Mouse (Mus musculus): Measurements from ENCODE around the gene Ctdspl2.
"Not testable (repeated sequence)": the region's sequence is repeated elsewhere in the genome, so short reads cannot be mapped to it uniquely, and the experiment has no call there.

The Ctdspl2 gene

DNA sequence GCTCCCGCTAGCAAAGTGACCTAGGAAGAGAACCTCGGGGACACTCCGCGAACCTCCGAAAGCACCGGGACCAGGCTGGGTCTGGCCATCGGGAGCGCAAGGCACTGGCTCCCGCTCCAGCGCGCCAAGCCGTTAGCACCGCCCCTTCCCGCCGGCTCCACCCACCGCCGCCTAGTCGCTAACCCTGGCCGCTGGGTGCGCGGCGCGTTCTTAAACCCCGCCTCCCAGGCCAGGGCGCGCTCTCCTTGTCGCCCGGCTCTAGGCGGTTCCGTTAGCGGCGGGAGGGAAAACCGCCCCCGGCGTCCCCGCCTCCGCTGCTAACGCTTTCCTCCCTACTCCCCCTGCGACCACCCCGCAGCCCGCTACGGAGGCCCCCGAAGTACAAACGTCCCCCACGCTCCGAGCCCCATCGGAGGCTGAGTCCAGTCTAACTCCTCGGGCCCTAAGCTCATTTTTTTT is at the start of gene Ctdspl2, which contains the start of gene Mageb3:
TSS of gene Ctdspl2 (plus strand) at position 237 of the 459 bp plus-strand sequence.
TSS of gene Mageb3 (minus strand) at position 328 of the 459 bp plus-strand sequence.
- DNase-seq: peak; percentile 91

- DNase-seq: no peak
Measured at GRCm38 (mm10) chr2:121909975-121910374, 45.8 kb upstream of the Ctdspl2 start.

DNA sequence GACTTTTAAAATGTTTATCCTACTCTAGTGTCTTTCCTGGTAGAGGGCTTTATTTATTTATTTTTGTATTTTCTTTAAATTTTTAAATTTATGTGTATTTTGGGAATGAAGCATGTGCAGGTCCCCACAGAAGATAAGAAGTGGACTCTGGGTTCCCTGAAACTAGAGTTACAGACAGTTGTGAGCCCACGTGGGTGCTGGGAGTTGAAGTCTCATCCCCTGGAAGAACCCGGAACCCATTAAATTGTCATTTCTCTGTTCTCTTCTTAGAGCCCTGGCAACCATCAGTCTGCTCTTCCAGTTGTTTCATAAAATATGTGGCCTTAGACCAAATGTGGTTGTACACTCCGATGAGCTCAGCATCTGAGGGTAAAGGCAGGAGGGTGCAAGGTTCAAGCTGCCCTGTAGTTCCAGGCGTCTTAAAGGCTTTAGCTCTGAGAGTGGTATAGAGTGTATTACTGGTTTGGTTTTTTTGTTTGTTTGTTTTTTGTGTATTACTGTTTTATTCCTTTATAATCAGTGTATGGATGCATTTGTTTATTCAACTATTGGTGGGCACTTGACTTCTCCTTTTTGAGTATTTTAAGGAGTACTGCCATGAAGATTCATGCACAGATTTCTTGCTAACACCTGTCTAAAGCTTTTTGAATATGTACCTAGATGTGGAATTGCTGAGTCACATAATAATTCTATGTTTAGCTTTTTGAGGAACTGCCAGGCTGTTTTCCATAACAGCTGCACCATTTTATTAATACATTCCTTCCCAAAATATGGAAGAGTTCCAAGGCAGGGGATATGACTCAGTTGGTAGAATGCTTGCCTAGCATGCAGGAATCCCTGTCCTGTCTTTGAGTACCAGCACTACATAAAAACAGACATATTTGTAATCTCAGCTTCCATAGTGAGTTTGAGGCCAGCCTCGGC is 39.5 kb upstream of the Ctdspl2 start:
- no peak for DNase-seq

DNA sequence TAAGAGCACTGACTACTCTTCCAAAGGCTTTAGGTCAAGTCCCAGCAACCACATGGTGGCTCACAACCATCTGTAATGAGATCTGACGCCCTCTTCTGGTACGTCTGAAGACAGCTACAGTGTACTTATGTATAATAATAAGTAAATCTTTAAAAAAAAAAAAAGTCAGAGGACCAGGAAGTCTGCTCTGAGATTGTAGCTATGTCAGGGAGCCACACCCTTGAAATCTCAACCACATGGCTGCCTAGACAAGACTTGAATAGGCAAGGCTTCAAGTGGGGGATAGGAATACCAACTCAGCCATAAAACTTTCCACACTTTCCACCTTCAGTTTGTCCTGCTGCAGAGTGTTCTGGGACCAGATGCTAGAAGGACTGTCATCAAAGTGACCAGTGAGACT is 18.2 kb upstream of the Ctdspl2 start:
- not testable (repeated sequence) for DNase-seq

GRCm38 (mm10) chr2:121943364-121943763 is 12.4 kb upstream of the Ctdspl2 start:
- no peak for DNase-seq

DNA sequence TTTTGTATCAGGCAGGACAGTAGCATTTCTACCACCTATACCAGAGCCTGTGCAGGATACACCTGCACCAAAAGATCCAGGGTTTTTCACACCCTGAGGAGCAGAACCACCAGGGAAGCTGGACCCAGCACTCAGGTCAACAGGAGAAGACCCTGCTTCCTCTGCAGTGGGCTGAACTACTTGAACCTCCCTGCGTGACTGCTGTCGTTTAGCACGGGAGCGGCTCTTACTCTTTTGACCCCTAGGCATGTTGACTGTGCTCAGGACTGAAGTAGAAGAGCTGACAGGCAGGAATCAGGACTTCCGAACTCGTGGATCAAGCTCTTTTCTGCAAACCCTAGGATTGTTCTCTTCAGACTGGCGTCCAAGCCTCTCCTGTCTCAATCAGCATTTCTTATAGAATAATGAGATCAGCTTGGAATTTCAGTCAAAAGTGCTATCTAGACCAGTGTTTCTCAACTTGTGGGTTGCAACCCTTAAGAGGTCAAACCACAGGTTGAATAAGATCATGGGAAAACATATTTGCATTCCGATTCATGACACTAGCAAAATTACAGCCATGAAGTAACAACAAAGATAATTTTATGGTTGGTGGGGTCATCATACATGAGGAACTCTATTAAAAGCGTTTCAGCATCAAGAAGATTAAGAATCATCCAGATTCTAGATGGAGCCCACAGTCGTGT is 687 bp upstream of the Ctdspl2 start:
- no peak for DNase-seq

GRCm38 (mm10) chr2:121956224-121957018 is 620 bp downstream of the Ctdspl2 start:
- DNase-seq: peak; percentile 94

DNA sequence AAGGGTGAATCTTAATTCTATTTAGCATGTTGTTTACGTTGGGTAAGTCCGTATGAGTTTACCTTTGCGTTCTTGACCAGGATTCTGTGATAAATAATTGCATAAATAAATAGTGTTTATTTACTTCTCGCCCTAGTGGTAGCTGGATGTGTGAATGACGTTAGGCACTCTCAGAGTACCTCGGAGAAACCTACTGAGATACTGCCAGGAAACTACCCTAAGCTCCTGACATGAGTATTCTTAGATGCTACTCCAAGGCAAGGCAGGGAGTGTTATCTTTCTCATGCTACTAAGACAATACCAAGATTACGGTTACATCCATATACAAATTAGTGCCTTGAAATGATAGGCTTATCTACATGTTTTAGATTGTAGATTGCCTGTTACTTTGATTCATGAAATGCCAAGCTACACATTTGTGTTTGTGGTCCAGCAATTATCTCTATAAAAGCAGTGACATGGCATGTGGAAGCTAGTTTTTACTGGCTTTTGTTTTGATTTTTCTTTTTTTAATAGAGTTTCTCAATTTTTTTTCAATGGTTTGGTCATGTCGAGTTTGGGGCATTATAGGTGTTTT is 1.5 kb downstream of the Ctdspl2 start:
- no peak for DNase-seq

GRCm38 (mm10) chr2:121995738-121996137 is 39.9 kb downstream of the Ctdspl2 start:
- no peak for DNase-seq

- DNase-seq: no peak
Measured at GRCm38 (mm10) chr2:122008832-122009231, 53.0 kb downstream of the Ctdspl2 start.

DNA sequence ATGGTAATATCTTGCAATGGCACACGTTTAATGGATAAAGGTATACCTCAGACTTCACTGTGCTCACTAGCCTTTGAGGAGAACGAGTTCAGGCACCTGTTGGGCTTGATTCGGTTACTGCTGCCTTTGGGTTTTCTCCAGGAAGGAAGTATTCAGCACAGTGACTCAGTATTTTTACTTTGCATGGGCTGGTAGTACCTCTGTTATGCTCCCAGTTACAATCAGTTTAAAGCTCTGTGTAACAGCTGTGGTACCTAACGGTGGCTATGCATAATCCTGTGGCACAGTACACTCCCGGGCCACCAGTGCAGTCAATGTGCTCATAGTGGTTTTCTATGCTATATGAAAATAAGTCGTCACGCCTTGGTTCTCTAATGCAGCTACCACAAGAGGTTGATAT is 55.6 kb downstream of the Ctdspl2 start:
- DNase-seq: no peak

- DNase-seq: no peak
Measured at GRCm38 (mm10) chr2:122018705-122019104, 62.9 kb downstream of the Ctdspl2 start.

- no peak for DNase-seq
Measured at GRCm38 (mm10) chr2:122022284-122022683, 66.5 kb downstream of the Ctdspl2 start.

DNA sequence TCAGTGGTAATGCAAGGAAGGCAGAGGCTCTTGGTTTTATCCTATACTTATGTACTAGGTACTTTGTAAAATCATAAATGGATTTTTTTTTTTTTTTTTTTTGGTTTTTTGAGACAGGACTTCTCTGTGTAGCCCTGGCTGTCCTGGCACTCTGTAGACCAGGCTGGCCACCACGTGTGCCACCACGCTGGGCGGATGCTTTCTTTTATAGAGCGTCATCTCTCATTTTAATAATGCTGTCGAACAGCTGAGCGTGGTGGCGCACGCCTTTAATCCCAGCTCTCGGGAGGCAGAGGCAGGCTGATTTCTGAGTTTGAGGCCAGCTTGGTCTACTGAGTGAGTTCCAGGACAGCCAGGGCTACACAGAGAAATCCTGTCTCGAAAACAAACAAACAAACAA is 71.3 kb downstream of the Ctdspl2 start:
- not testable (repeated sequence) for DNase-seq

GRCm38 (mm10) chr2:122027862-122028755 is 72.3 kb downstream of the Ctdspl2 start, which contains the start of gene Eif3j1:
Gene Eif3j1, plus strand, starts transcription at chr2:122028546.
- DNase-seq: peak; percentile 81

- DNase-seq: peak; percentile 41
Measured at GRCm38 (mm10) chr2:122028756-122029700, 73.2 kb downstream of the Ctdspl2 start.

- DNase-seq: no peak
Measured at GRCm38 (mm10) chr2:122031970-122032369, 76.2 kb downstream of the Ctdspl2 start.

DNA sequence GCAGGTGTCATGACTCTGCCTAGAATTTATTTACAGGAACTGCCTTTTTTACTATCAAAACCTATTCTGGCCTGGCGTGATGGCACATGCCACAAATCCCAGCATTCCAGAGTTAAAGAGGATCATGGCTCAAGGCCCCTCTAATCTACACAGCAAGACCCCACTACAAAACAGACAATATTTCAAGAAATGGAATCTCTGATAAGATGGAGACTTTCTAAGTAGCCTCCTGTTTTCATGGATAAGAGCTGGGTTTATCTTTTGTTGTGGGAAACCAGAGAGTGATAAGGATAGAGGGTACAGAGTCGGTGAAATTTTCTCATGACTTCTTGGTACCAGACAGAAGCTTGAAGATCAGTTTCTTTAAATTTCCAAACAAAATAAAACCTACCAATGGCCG is 80.3 kb downstream of the Ctdspl2 start:
- DNase-seq: no peak

DNA sequence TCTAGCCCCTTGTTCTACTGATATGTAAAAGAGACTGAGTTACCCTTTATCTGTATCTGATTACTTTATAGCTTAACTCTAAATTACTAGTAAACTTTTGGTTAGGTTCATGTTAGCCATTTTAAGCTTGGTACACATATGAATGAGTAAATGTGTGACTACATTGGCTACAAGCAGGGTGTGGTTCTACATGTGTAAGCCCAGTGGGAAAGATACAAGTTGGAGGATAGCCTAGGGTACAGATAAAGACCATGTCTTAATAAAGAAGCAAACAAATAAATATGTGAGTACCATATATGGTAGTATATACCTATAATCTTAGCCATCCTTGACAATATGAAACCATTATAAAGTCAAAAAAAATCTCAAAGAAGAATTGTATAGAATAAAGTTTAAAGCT is 88.1 kb downstream of the Ctdspl2 start:
- DNase-seq: no peak

Data from right cerebral cortex, postnatal 14 days (tissue).